Mouse (Mus musculus): ENCODE data around the gene Mip. TPM values are rescaled to one million over a fixed set of nuclear protein-coding genes. Genes with fewer than 3 reads are reported as not detected.

The Mip gene
- polyA plus RNA-seq, 1 experiment from 2014 or later: 0.21 TPM

DNA sequence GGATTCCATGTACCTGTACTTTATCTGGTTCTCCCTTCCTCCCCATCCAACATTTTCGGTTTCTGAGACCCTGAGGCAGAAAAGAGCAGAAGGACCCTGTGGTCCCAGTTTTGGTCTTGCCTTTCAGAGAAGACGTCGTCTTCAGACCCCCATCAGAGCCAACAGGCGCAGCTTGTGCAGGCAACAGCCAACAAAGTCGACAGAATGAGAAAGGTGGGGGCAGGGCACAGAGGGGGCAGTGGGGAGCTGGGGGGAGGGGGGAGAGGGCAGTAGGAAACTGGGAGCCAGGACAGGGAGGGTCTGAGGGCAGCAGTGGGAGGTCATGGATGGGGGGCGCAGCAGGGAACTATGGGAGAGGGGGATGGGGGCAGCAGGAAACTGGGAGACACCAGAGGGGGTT, 52.5 kb downstream of the Mip start:
- H3K9me3 ChIP-seq (replicated peaks): no peaks in the 10 kb centered on the region
- H3K4me1 ChIP-seq: no peaks in the 10 kb centered on the region
- no peak overlapping the region for H3K9ac ChIP-seq
- no peak overlapping the region for H3K4me3 ChIP-seq
- no peak overlapping the region for H3K4me2 ChIP-seq
- H3K27ac ChIP-seq: no peak overlapping the region
- H3K27me3 ChIP-seq: no peaks in the 10 kb centered on the region
- ATAC-seq: no peak
- peaks cover 52% of the 10 kb centered on the region for H3K36me3 ChIP-seq (ENCODE audit: poor library complexity, severe bottlenecking)
- 67% methylated on average over 6 of the region's 6 CpGs for WGBS

- no peaks in the 10 kb centered on the region for H3K9me3 ChIP-seq (replicated peaks)
- 91% methylated on average over 6 of the region's 6 CpGs for WGBS
- no peak overlapping the region for H3K4me3 ChIP-seq
- H3K27ac ChIP-seq: no peak overlapping the region
- no peaks in the 10 kb centered on the region for H3K27me3 ChIP-seq
- no peak overlapping the region for H3K4me2 ChIP-seq
- no peak overlapping the region for H3K9ac ChIP-seq
- no peaks in the 10 kb centered on the region for H3K4me1 ChIP-seq
- peaks cover 73% of the 10 kb centered on the region for H3K36me3 ChIP-seq (ENCODE audit: poor library complexity, severe bottlenecking)
- no peak for ATAC-seq
These were observed 55.3 kb downstream of the Mip start for GRCm38 (mm10) chr10:128280943-128281342.

Other genes starting within 250 kb of the Mip start
- gene Hsd17b6, start 218.2 kb upstream of the Mip start, polyA plus RNA-seq (2015; fragmentation: Nextera tagmentation; extraction: Ambion mirVana): not detected in 2 replicates
- 97.9 and 98.0 TPM in 2 replicates for gene Prim1, start 210.7 kb upstream of the Mip start, polyA plus RNA-seq (2015; fragmentation: Nextera tagmentation; extraction: Ambion mirVana)
- gene Naca, start 190.3 kb upstream of the Mip start, polyA plus RNA-seq (2015; fragmentation: Nextera tagmentation; extraction: Ambion mirVana): 715 and 810 TPM in 2 replicates
- gene Ptges3, start 166.9 kb upstream of the Mip start, polyA plus RNA-seq (2015; fragmentation: Nextera tagmentation; extraction: Ambion mirVana): 562 and 583 TPM in 2 replicates
- gene Atp5b, start 142.6 kb upstream of the Mip start, polyA plus RNA-seq (2015; fragmentation: Nextera tagmentation; extraction: Ambion mirVana): 2,170 and 2,214 TPM in 2 replicates
- gene Baz2a, start 134.3 kb upstream of the Mip start, polyA plus RNA-seq (2015; fragmentation: Nextera tagmentation; extraction: Ambion mirVana): 11.6 and 12.6 TPM in 2 replicates
- 12.6 and 12.9 TPM in 2 replicates for gene Rbms2, start 45.5 kb upstream of the Mip start, polyA plus RNA-seq (2015; fragmentation: Nextera tagmentation; extraction: Ambion mirVana)
- 0.48 and 1.3 TPM in 2 replicates for gene Gls2, start 31.4 kb upstream of the Mip start, polyA plus RNA-seq (2015; fragmentation: Nextera tagmentation; extraction: Ambion mirVana)
- gene Spryd4, start 14.0 kb upstream of the Mip start, polyA plus RNA-seq (2015; fragmentation: Nextera tagmentation; extraction: Ambion mirVana): 17.9 and 19.1 TPM in 2 replicates
- 52.9 and 62.1 TPM in 2 replicates for gene Timeless, start 6.2 kb downstream of the Mip start, polyA plus RNA-seq (2015; fragmentation: Nextera tagmentation; extraction: Ambion mirVana)
- gene Apon, start 28.3 kb downstream of the Mip start, polyA plus RNA-seq (2015; fragmentation: Nextera tagmentation; extraction: Ambion mirVana): 0.27 and 0.33 TPM in 2 replicates
- gene Apof, start 42.8 kb downstream of the Mip start, polyA plus RNA-seq (2015; fragmentation: Nextera tagmentation; extraction: Ambion mirVana): 0.14 TPM in 1 of 2 replicates, not detected in the other
- gene Stat2, start 44.7 kb downstream of the Mip start, polyA plus RNA-seq (2015; fragmentation: Nextera tagmentation; extraction: Ambion mirVana): 14.5 and 15.3 TPM in 2 replicates
- not detected in 2 replicates for gene Il23a, start 72.9 kb downstream of the Mip start, polyA plus RNA-seq (2015; fragmentation: Nextera tagmentation; extraction: Ambion mirVana)
- 32.0 and 35.0 TPM in 2 replicates for gene Pan2, start 77.5 kb downstream of the Mip start, polyA plus RNA-seq (2015; fragmentation: Nextera tagmentation; extraction: Ambion mirVana)
- gene Cnpy2, start 96.6 kb downstream of the Mip start, polyA plus RNA-seq (2015; fragmentation: Nextera tagmentation; extraction: Ambion mirVana): 230 and 237 TPM in 2 replicates
- 212 and 236 TPM in 2 replicates for gene Cs, start 111.9 kb downstream of the Mip start, polyA plus RNA-seq (2015; fragmentation: Nextera tagmentation; extraction: Ambion mirVana)
- gene Coq10a, start 143.2 kb downstream of the Mip start, polyA plus RNA-seq (2015; fragmentation: Nextera tagmentation; extraction: Ambion mirVana): 16.4 and 22.8 TPM in 2 replicates
- gene Ankrd52, start 151.3 kb downstream of the Mip start, polyA plus RNA-seq (2015; fragmentation: Nextera tagmentation; extraction: Ambion mirVana): 12.0 and 14.6 TPM in 2 replicates
- gene Slc39a5, start 175.4 kb downstream of the Mip start, polyA plus RNA-seq (2015; fragmentation: Nextera tagmentation; extraction: Ambion mirVana): 0.18 TPM in 1 of 2 replicates, not detected in the other
- 153 and 156 TPM in 2 replicates for gene Nabp2, start 185.7 kb downstream of the Mip start, polyA plus RNA-seq (2015; fragmentation: Nextera tagmentation; extraction: Ambion mirVana)
- gene Rnf41, start 185.8 kb downstream of the Mip start, polyA plus RNA-seq (2015; fragmentation: Nextera tagmentation; extraction: Ambion mirVana): 76.4 and 83.9 TPM in 2 replicates
- 166 and 168 TPM in 2 replicates for gene Smarcc2, start 233.4 kb downstream of the Mip start, polyA plus RNA-seq (2015; fragmentation: Nextera tagmentation; extraction: Ambion mirVana)